Mouse (Mus musculus) ES-E14 (cell line): Measurements from ENCODE around the gene Nat8f5.

Experiments used
- HCFC1 ChIP-seq: IDR thresholded peaks from 2 replicates; pipeline ENCODE4 v1.6.1; 2012; ENCODE audit warnings: low read length, inconsistent platforms, borderline replicate concordance; ENCODE audit not compliant: insufficient read depth
- MAFK ChIP-seq: IDR thresholded peaks from 2 replicates; pipeline ENCODE4 v1.6.1; 2014; ENCODE audit warnings: mild to moderate bottlenecking, low read depth, low read length, inconsistent platforms; ENCODE audit not compliant: insufficient read depth
- ZC3H11A ChIP-seq: IDR thresholded peaks from 2 replicates; pipeline ENCODE4 v1.6.1; 2012; ENCODE audit warnings: low read depth, mild to moderate bottlenecking, inconsistent platforms, low read length, borderline replicate concordance
- ZNF384 ChIP-seq: IDR thresholded peaks from 2 replicates; pipeline ENCODE4 v1.6.1; 2012; ENCODE audit warnings: low read depth, low read length, inconsistent platforms

GRCm38 (mm10) chr6:85863136-85863535 is 42.4 kb upstream of the Nat8f5 start:
- no peak for TF ChIP-seq HCFC1
- TF ChIP-seq ZNF384: no peak
- TF ChIP-seq MAFK: no peak
- TF ChIP-seq ZC3H11A: no peak
